Mouse (Mus musculus) mouse trophoblast stem cell (cell line): Measurements from ENCODE around the gene Fam217b.

Experiments
- in situ Hi-C, 2 experiments: fragments of 300-500 bp; cut with MseI, MboI; formaldehyde crosslinking; loops; 2 replicates in 1 of 2; 3 replicates in 1 of 2; pipeline ENCODE4 v1.15.1; 2025

Fam217b gene

GRCm38 (mm10) chr2:178414261-178415149 lies at the start of gene Fam217b, which contains the start of gene Ppp1r3d:
Gene Fam217b, plus strand, starts transcription at chr2:178414524.
Gene Ppp1r3d, minus strand, starts transcription at chr2:178414472.
- in situ Hi-C loops = no loop called here

DNA sequence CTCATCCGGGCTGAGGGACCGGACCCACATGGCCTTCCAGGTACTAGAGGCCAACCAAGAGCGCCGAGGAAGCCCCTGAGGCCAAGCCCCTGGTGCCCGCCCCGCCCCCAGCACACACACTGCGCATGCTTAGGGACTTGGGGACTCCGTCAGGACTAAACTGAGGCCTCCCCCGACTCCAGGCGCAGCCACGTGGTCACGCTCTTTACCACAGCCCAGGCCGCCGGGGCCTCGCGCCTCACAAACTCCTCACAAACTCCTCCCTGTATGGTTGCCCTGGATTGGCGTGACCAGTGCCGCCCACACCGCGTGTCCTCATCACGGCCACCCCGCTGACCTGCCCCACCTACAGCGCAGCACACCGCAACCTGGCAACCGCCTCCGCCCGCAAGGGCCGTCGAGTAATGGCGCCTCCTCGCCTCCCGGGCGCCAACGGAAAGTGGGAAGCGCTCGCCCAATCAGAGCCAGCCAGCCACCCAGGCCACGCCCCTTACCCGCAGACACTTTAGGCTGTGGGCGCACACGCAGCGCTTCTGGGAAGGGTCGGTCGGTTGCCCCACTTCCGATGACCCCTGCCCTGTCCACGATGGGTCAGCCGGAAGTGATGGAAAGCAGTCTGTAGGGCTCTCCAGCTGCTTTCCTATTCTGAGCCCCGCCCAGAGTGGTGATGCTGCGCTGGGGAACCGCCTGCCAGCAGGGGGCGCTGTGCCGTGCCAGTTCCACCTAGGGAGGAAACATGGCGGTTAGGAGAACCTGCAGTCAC lies 7.1 kb upstream of the Fam217b start, which contains the start of gene Sycp2:
Gene Sycp2, minus strand, starts transcription at position 633 of the 763 bp plus-strand sequence.
- in situ Hi-C loops = no loop called here

- in situ Hi-C loops = no loop called here
Measured at GRCm38 (mm10) chr2:178409024-178409423, 5.3 kb upstream of the Fam217b start.

- in situ Hi-C loops = no loop called here
Measured at GRCm38 (mm10) chr2:178410286-178410685, 4.0 kb upstream of the Fam217b start.

- in situ Hi-C loops = no loop called here
Measured at GRCm38 (mm10) chr2:178412598-178412997, 1.7 kb upstream of the Fam217b start.

- in situ Hi-C loops = no loop called here
Measured at GRCm38 (mm10) chr2:178413081-178413480, 1.2 kb upstream of the Fam217b start.

DNA sequence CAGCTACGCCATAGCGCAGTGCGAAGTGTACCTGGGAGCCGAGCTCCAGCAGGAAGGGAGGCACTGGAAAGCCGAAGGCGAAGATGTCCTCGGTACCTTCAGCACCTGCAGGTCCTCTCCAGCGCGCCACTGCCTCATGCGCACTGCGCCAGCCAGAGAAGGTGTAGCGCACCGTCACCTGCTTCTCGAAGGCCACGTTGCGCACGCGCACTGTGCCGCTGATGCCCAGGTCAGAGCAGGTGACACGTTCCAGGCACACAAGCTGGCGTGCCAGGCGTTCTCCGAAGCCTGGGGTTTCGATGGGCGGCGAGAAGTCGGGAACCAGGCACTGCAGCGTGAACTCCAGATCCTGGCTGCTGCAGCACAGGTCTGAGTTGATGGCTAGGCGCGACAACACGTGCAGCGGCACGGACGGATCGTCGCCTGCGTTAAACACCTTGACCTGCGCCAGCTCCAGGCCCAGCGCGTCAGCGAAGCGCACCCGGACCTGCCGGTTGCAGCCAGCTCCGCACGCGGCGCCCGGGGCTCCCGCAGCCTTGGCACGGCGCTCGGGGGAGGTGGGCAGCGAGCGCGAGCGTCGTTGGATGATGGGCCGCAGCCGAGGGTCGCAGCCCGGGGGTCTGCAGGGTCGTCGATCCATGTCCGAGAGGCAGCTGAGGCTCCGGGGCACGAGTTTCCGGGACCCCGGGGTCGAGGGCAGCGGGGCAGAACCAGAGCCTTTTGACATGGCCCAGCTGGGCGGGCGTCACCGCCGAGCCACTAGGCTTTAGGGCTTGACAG lies 653 bp upstream of the Fam217b start:
- in situ Hi-C loops = no loop called here

GRCm38 (mm10) chr2:178415150-178415448 lies 775 bp downstream of the Fam217b start:
- in situ Hi-C loops = no loop called here

- in situ Hi-C loops = no loop called here
Measured at GRCm38 (mm10) chr2:178416427-178416826, 2.1 kb downstream of the Fam217b start.

- in situ Hi-C loops = no loop called here
Measured at GRCm38 (mm10) chr2:178416970-178417369, 2.6 kb downstream of the Fam217b start.

DNA sequence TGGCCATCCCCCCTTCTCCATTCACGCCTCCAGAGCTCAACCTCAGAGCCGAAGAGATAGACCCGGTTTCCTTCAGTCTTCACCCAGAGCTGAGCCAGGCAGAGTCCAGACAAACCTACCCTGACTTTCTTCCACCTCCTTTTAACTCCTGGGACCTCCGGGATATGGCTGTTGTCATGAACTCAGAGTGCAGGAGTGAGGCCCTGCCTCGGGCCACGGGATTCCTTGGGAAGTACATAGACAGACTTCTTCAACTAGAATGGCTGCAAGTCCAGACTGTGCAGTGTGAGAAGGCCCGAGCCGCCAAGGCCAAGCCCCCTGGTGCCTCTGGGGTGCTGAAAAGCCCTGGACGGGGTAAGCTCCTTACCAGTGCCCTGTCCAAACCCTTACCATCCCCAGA lies 6.3 kb downstream of the Fam217b start:
- in situ Hi-C loops = no loop called here

DNA sequence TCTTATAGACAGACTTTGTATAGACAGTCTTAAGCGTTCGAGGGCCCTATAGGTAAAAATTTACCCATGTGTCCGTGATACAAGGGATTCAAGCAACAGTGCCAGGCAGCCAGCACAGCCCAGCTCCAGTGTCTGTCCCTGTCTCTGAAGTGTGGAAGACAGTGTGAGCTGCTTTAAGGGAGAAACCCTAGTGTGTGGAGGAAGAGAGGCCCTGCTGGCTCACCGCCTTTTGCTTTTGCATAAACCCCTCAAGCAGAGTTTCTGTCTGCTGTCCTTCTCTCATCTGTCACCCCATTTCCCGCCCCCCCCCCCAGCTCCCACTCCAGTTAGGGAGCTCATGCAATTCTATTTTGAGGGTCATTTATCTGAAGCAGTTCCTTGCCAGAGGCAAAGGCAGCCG lies 7.3 kb downstream of the Fam217b start:
- in situ Hi-C loops = no loop called here

DNA sequence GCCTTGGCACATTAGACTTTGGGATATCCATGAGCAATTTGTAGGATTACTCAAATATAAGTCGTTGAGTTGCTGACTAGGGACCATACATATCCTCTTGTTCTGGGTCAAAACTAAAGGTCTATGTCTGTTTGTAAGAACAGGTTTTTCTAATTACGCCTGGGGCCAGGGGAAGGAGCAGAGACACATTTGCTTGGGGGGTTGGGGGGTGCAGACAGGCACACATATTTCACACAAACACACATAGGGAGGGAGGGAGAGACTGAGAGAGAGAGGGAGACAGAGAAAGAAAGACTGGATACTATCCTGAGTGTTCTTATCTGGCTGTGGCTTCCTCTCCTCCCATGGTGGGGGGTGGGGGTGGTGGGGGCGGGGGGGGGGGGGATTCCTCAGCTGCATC lies 7.9 kb downstream of the Fam217b start:
- in situ Hi-C loops = no loop called here

GRCm38 (mm10) chr2:178423223-178423622 lies 8.9 kb downstream of the Fam217b start:
- in situ Hi-C loops = no loop called here

DNA sequence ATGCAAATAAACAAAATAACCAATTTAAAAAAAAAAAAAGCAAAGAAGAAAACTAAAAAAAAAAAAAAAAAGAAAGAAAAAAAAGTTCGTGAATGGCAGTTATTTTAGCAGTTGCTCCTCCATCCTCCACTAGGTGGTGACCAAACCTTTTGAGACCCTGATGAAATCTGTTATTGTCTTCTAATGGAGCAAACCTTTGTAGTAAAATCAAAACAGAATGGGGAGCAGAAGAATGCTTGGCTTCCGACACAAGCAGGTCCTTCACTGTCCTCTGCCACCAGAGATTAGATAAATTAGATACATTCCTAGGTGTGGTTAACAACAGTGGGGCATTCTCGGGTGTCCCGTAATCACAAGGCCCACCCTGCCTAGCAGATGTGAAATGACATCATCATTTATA lies 11.9 kb downstream of the Fam217b start:
- in situ Hi-C loops = no loop called here

- in situ Hi-C loops = no loop called here
Measured at GRCm38 (mm10) chr2:178427181-178427580, 12.9 kb downstream of the Fam217b start.

- in situ Hi-C loops = no loop called here
Measured at GRCm38 (mm10) chr2:178428183-178428582, 13.9 kb downstream of the Fam217b start.

DNA sequence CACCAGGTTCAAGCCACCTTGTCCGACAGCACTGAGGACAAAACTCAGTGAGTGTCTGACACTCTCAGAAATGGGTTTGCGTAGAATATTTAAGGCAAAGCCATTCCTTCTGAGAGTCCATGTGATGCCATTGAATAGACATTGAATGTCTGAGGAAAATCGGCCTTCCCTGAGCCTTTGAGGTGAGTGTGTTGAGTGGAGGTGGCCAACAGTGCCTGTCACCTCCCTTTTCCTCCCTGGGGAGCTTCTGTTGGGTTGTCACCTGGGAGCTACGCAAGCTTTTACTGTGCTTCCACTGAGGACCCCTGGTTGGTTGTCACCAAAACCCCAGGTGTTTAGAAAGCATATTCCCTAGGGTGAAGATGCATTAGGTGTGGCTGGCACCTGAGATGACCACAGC lies 14.4 kb downstream of the Fam217b start:
- in situ Hi-C loops = no loop called here

GRCm38 (mm10) chr2:178429426-178429825 lies 15.1 kb downstream of the Fam217b start:
- in situ Hi-C loops = no loop called here

- in situ Hi-C loops = no loop called here
Measured at GRCm38 (mm10) chr2:178430231-178430630, 15.9 kb downstream of the Fam217b start, which contains the start of gene Cdh26. Gene Cdh26, plus strand, starts transcription at chr2:178430531.

DNA sequence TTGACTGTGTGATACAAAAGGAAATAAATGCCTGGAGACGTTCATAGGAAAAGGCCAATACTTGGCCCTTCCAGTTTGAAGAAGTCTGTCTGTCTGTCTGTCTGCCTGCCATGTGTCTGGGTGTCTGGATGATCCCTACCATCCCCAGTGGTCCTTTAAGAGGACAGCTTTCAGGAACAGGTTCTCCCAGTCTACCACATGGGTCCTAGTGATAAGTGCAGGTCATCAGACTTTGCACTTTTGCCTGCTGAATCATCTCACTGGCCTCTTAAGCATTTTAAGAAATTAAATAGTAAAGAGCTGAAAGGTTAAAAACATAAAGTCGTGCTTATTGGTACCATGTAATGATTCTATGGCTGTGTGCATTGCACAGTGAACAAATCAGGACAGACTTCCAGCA lies 19.2 kb downstream of the Fam217b start:
- in situ Hi-C loops = no loop called here

DNA sequence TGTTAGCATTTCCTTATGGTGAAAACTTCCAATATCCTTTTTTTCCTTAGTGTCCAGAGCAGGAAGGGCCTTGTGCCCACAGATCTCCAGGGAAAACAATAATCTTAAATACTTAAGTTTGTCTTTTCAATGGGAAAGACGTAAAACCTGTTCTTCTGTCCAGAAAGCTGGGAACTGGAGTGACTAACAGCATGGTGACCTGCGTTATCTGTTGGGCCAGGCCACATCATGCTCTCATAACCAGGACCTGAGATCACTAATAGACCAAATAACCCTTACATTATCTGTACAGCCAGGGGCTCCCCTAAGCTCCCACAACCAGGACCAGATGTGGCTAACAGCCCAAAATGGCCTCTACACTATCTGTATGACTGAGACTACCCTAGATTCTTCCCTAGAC lies 19.6 kb downstream of the Fam217b start:
- in situ Hi-C loops = no loop called here
